Mouse (Mus musculus) adrenal gland, adult 18-20 months (tissue): ENCODE results near the gene Lgals9. TPM values are rescaled to one million over a fixed set of nuclear protein-coding genes. Genes with fewer than 3 reads are reported as not detected.

Experiments used
- DNase-seq, 2 experiments: peaks; one replicate each; pipeline ENCODE4 v3.0.0; 2021 to 2022; ENCODE audit warnings: low spot score in 2 of 2
- long read RNA-seq, 2 experiments: library from polyadenylated mRNA; stranded (forward); transcript quantifications; one replicate each; pipeline ENCODE4 v2.0.0; 2021
- total RNA-seq, 2 experiments: library from RNA; stranded (reverse); gene quantifications; 1 replicate in 1 of 2; 2 replicates in 1 of 2; pipeline ENCODE4 v1.2.3; 2021

The Lgals9 gene
- total RNA-seq: 10 to 100 TPM; 20.9 to 23.1 TPM
- long read RNA-seq, experiment 1, transcript Lgals9-202 (10 exons, 1,520 nt): major isoform, 7 of 10 reads
- long read RNA-seq, experiment 1, partial matches to known transcripts: 1 of 10 reads
- long read RNA-seq, experiment 1, other reads (novel, unspliced or antisense): 2 of 10 reads
- long read RNA-seq, experiment 2, partial matches to known transcripts: 2 of 6 reads
- long read RNA-seq, experiment 2, other reads (novel, unspliced or antisense): 0 of 6 reads

DNA sequence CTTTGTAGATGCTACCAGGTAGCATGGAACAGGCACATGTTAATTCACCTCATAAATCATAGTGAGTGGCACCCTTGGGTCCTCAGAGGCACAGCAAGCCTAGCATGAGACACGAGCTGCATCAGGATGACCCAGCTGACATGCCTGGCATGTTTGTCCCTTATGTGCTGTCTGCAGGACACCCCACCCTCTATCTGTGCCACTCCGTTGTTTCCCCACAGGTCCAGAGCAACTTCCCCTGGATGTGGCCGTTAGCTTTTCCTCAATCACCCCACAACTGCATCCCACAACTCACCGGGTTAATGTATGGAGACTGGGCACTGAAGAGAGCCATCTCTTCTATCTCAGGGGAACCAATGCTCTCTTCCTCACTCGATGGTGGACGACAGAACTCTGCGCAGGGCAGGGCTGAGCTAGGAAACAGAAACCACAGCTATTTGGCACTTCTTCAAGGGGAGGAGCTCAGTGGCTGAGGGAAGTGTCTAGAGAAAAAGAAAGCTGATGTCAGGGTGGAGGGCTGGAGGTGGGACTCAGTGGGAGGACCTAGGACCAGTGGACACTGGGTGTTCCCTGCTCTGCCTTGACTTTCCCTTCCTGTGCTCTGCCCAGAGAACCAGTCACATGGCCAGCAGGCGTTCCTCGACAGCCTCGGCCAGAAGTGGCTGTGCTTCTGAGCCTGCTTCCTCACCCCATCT, at the start of gene Lgals9:
TSS of gene Lgals9 (minus strand) at position 464 of the 695 bp plus-strand sequence.
- peak; percentile 34 to 51 for DNase-seq

DNA sequence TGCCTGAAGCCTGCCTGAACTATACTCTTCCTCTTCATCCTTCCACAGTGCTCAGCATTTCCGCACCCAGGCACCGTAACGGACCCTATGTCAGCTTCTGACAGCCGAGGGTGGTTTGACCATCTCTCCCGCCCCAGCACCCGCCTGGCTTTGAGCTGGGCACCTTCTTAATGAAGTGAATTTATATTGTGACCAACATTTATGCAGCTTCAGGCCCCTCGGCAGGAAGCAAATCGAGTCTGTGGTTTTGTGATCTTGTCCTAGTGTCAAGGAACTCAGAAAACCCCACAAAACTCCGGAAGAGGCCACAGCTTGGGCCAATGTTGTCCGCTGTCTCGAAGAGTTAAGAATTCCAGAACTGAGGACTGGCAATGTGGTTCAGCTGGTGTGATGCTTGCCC, 48.9 kb upstream of the Lgals9 start:
- no peak for DNase-seq

DNA sequence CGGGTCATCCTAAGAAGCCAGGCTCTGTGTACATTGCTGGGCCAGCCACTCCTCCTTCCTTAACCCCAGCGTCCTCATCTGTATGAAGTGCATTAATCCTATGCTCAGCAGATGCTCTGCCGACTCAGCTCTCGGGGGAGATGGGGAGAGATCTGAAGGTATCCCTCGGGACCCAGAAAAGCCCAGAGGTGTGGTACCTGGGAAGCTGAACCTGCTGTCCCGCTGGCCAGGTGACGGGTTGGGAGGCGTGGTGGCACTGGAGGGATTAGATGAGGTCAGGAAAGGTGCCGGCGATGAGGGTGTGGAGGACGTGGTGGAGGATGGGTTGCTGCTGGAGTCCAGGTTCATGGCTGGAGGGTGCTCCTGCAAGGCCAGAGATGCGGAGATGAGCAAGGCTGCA, 48.3 kb upstream of the Lgals9 start:
- no peak for DNase-seq

DNA sequence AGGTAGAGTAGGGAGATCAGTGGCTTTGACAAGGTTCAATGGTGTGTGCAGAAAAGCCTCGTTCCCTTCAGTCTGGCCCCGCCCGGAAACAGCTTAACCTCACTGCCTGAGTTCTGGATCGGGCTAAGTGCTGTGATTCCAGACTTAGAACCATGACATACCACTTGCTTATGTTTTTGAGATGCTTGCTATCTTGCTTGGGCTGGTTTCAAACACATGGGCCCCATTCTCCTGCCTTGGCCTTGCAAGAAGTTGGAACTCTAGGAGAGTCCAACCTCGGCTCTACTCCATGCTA, 46.7 kb upstream of the Lgals9 start:
- no peak for DNase-seq

DNA sequence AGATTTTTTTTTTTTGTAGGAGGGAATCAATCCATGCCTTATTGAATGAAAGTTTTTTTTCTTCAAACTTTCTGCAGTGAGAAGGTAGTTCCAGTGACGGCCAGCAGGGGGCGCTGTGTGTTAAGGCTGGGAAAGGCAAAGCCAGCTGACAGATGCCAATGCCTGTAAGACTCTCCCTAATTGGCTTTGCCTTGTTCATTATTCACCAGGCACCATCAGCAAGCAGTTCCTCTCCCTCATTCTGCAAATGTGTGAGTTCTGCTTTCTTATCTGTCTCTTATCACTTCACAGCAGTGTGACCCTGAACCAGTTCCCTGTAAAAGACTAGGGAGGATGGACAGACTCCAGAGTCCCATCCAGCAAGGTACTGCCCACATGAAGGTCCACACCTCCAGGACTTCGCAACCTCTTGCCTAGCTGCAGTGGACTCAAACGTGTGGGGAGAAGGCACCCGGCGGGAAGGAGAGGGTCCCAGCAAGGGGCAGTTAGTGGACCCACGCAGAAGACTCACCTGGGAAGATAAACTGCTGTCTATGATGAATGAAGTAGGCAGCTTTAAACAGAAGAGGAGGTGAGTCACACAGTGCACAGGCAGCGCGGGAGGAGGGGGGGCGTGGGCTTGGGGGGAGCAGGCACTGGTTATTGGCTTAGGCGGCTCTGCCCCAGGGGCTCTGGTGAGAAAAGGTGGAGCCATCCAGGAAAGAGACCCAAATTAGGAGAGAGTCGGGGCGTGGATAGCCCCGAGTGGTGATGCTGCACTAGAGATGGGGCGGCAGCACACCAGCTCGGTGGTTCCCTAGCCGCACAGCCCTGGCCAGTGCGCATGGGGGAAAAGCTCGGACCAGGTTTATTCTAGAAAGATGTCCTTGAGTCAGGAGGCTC, 46.1 kb upstream of the Lgals9 start:
- DNase-seq: peak; percentile 91 to 95

DNA sequence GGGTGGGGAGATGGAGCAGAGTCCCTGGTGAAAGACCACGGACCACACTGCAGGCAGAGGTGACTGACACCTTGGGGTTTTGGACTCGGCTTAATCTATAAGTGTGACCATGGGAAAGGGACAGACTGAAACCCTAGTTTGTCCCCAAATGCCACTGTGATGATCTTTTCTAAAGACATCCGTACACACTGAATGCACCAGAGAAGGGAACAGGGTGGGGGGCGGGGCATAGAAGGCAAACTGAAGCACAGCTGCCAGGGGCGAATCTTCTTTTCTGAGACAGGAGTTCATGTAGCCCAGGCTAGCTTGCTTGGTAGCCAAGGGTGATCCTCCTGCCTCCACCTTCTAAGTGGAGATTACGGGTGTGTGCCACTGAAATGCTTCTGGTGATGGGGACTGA, 39.0 kb upstream of the Lgals9 start:
- DNase-seq: no peak

DNA sequence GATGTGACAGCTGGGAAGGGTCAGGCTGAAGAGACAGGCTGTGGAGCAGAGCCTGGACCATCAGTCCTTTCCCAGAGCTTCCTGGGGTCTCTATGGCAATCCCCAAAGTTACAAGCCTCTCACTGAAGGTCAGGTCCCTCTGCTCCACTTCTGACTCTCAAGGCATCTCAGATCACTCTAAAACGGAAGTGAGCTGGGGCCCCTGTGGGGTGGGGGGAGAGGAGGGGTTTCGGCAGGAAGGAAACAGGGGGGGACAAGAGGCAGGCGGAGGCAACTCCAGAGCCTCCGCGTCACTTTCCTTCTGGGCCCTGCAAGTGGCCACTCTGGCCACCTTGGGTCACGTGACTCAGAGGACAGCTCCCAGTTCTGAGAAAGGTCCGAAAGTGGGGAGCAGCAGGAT, 38.6 kb upstream of the Lgals9 start:
- no peak for DNase-seq

DNA sequence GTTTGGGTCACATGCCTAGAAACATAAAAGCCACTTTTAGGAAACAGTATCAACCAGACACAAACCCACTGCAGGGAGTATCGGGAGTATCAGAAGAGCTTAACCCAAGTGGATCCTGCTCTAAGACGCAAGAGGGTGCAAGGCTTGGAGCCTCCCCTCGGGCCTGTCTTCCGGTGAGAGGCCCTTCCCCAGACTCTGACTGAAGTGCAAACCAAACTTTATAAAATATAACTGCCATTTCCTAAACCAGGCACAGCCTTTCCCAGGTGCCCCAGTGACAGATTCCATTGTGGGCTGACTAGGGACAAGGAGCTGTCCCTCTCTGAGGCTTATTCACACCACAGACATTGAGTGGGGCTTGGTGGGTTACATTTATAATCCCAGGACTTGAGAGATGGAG, 38.1 kb upstream of the Lgals9 start:
- no peak for DNase-seq

DNA sequence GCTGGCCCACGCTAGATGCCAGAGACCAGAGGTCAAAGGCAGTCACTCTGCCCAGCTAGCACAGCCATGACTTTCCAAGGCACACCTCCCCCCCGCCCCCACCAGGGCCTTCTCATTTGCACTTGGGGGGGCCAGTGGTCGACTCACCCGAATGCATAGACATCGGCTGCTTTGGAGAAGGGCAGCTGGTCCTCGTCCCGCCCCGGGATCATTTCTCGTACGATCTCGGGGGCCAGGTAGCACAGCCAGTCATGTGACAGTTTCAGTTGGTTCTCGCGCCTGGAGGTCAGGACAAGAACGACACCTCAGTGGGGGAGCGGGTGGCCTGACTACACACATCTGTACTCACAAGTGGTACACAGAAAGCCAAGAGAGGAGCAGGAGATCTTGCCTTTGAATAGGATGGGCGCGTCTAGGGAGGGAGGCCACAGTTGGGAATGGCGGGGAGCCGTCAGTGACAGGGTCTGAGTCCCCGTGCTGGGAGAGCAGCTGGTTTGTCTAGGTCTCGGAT, 35.8 kb upstream of the Lgals9 start:
- DNase-seq: no peak

DNA sequence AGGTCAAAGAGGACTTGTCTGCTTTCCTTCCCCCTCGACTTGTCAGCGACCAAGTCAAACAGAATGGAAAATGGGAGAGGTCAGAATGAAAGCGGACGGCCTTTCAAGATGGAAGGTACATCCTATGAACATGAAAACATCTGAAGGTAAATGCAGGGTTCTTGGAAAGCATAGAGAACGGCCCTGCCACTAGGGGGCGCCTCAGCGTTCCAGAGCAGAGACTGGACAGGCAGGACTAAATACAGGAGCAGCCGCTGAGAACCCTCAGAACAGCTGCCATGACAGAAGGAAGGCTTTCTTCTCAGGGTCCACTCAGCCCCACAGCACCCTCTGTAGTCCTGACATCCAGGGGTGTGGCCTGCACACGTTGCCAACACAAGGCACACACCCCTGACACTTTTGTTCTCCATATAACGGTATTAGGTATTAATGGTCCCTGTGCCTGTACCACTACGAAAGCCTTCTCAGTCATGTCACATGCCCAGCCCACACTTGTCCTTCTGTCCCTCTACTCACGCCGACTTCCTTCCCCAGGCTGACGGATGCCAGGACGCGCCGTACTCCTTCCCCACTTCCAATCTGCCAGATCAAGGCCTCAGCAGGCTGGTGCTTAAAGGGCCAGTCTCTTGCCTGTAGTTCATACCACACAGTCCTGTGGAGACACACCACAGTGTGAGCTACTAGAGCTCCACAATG, 35.2 kb upstream of the Lgals9 start:
- DNase-seq: peak; percentile 49 to 69

DNA sequence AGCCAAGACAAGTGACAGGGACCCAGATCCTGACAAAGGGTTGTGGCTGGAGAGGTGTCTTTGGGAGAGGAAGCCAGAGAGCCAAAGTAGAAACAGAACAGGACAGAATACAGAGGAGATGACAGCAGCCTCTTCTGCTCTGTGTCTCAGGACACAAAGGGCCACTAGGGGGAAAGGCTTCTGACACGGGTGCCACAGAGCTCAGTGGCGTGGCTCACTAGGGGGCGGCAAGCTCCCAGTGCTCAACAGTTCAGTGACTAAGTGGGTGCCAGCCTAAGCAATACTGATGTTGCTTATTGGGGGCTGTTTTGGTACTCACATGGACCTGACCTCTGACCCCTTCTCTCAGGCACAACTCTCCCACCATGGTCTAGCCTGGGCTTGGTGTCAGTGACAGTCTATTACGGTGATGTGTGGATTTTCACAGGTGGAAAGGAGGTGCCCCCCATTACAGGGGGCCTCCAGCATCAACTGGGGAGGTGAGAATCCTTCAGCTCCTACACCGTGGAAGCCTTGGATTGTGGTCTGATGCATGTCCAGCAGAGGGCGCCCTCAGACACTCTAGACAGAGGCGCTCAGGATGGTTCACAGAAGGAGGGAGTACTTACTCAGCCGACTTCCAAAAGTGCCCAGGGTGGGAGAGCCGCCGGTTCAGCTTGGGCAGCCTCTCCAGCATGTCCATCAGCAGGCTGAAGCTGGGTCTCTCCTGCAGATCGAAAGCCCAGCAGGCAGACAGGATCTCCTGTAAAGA, 34.4 kb upstream of the Lgals9 start:
- DNase-seq: peak; percentile 72 to 81

DNA sequence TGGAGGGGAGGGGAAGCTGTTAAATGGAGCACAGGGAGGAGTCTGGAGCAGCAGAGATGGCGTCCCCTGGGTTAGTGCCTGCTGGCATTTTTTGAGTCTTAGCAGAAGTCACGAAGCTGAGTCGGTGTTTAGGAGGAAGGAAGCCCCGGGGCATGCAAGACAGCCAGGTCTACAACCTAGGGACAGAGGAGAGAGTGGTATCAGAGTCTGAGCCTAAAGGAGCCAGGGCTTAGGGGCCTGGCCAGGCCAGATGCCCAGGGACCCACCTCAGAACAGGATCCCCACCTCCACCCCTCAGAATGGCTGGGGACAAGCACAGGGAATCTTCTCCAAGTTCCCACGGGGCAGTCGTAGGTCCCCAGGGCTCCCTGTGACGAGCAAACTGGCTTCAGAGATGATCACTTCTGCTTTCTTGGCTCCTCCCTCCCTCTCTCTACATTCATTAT, 32.4 kb upstream of the Lgals9 start:
- DNase-seq: no peak

DNA sequence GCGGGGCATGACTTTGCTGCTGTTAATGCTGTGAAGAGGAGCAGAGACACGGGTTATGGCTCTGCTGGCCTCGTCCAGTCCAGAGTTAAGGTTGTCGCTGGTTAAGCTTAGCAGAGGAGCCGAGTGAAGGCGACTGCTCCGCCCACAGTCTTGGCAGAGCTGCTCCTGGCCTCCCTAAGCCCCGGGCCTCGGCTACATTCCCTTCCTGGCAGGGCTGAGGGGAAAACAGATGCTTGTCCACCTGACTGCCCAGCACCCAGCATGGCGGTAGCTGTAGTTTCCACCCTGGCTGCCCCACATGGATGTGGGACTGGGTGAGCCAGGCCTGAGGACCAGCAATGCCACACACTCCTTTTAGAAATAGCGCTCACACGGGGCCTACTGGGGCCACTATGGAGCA, 31.5 kb upstream of the Lgals9 start:
- no peak for DNase-seq

DNA sequence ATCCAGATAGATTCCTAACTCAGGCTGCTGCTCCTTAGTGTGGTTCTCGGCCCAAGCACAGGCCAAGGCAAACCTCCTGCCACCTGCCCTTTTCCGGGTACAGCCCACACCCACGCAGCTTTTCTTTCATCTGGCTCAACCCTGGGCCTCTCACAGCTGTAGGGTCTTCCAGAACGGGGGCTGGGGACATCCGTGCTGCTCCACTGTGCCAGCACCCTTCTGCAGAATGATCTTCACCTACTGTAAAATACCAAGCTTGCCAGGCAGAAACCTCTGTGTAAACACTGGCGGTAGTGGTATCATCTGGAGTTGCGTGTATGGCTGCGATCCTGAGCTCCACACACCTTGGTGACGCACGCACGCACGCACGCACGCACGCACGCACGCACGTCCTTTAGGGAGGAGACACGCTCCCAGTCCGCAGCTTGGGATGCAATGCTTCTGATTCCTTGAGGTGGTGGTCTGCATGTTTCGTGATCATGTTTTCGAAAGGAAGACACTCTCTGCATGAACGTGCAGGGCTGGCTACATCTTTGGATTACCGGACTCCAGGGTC, 31.0 kb upstream of the Lgals9 start:
- DNase-seq: no peak

DNA sequence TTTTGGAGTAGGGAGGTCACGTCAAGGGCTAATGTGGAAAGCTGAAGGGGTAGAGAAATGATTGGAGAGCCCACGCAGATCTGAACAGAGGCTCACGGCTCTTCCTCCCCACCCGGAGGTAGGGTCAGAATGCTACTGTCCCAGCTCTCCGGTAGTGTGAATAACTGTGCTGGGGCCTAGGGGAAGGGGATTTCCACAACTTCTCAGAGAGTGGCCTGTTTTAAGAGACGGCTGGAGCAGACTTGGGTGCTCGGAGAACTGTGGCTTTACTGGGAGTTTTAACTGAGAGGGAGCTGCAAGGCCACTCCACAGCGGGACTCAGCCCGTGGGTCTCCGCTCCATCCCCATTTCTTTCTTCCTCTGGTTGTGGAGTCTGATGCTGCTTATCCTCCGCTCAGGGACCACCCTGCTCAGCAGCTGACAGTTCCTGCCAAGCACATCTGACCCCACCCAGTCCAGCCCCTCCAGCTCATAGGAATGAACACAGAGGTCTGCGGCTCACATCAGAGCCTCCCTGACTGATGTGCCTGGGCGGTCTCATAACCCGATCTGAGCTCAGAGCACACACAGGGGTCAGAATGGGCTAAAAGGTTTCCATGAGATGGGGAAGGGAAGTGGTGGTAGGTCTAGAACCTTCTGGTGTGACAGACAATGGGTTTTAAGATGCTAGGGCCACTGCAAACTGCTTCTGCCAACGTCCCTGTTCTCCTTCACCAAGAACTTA, 30.0 kb upstream of the Lgals9 start:
- no peak for DNase-seq

DNA sequence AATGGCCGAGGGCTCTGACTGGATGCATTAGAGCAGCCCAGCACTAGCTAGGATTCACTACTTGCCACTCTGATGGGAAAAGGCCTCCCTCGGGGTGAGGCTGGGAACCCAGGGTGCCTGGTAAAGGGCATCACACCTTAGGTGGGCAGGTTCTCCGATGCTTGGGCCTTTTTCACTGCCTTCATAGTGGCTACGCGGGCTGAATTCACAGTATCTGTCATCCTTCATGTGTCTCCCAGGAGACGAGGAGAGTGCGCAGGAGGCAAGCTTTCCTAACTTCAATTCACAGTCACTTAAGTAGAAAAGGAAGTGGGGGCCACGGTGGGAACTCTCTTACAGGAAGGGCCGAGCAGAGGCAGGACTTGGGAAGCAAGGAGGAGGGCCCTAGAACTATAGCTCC, 29.1 kb upstream of the Lgals9 start:
- no peak for DNase-seq

DNA sequence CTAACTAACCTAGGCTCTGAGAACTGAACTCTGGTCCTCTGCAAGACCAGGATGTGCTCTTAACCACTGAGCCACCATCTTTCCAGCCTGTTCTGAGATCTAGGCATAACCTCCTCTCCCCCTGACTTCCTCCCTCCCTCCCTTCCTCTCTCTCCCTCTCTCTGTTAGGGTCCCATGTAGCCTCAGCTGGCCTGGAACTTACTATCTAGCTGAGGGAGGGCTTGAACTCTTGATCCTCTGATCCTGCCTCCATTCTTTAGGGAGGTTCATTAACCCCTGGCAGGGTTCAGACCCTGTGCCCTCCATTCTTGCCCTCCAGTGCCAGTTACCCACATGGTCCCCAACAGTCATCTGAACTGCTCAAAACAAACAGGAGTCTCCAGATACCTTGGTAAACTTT, 28.3 kb upstream of the Lgals9 start:
- DNase-seq: peak in 1 of 2 experiments; percentile 1

DNA sequence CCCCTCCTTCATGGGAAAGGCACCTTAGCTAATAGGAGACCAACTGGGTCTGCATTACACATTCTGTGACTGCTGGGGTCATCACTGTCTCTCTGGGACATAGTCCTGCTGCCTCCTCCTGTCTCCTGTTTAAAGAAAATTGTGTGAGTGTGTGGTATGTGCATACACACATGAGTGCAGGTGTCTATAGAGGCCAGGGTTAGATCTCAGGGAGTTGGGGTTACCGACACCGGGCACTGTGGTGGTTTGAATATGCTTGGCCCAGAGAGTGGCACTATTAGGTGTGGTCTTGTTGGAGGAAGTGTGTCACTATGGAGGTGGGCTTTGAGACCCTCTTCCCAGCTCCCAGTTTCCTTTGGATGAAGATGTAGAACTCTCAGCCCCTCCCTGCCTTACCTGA, 27.8 kb upstream of the Lgals9 start:
- DNase-seq: peak in 1 of 2 experiments; percentile 7

DNA sequence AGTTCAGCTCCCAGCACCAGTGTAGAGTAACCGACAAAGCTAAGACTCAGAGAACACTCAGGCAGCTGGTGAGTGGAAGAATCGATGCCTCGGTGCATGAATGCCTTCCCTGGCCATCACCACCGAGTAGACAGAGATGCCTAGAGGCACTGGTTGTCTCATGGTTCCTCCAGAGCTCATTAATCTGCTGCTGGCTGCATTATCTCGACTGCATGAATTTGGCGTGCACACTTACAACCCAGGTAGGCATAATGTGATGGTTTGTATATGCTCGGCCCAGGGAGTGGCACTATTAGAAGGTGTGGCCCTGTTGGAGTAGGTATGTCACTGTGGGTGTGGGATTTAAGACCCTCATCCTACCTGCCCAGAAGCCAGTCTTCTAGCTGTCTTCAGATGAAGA, 24.1 kb upstream of the Lgals9 start:
- DNase-seq: peak in 1 of 2 experiments; percentile 4
